Mouse (Mus musculus) hindbrain, embryonic 14.5 days (tissue): ENCODE measurements around the gene Fam173b. TPM values are rescaled to one million over a fixed set of nuclear protein-coding genes. Genes with fewer than 3 reads are reported as not detected.

Experiments used
- ATAC-seq: fragments of 200-750 bp; cut with Nextera tagmentation; 2 replicates; pipeline ENCODE4 v1.8.0; 2017; ENCODE audit warnings: moderate number of reproducible peaks, mild to moderate bottlenecking, moderate TSS enrichment, moderate library complexity; ENCODE audit not compliant: low FRiP score
- DNase-seq: peaks from one replicate; pipeline ENCODE4 v3.0.0-alpha.2; 2015; ENCODE audit warnings: low spot score
- H3K27ac ChIP-seq: fragments of 300-500 bp; sonication (generic); 2 replicates; pipeline ENCODE4 v1.5.1; 2014; ENCODE audit warnings: mild to moderate bottlenecking, moderate library complexity
- H3K27me3 ChIP-seq: fragments of 300-500 bp; sonication (generic); 2 replicates; pipeline ENCODE4 v1.6.1; 2014; ENCODE audit warnings: mild to moderate bottlenecking, low read length, mixed read lengths; ENCODE audit not compliant: control insufficient read depth, insufficient read depth
- H3K36me3 ChIP-seq: fragments of 300-500 bp; sonication (generic); replicated peaks from 2 replicates; pipeline ENCODE4 v1.6.1; 2014; ENCODE audit not compliant: control insufficient read depth, insufficient read depth
- H3K4me1 ChIP-seq: fragments of 300-500 bp; sonication (generic); replicated peaks from 2 replicates; pipeline ENCODE4 v1.6.1; 2014; ENCODE audit warnings: antibody characterized with exemption, low read length, mixed read lengths; ENCODE audit not compliant: control insufficient read depth, insufficient read depth
- H3K4me2 ChIP-seq: fragments of 300-500 bp; sonication (generic); replicated peaks from 2 replicates; pipeline ENCODE4 v1.6.1; 2014; ENCODE audit warnings: mild to moderate bottlenecking, moderate library complexity
- H3K4me3 ChIP-seq: fragments of 300-500 bp; sonication (generic); replicated peaks from 2 replicates; pipeline ENCODE4 v1.5.1; 2014; ENCODE audit warnings: mild to moderate bottlenecking, low read length
- H3K9ac ChIP-seq: fragments of 300-500 bp; sonication (generic); 2 replicates; pipeline ENCODE4 v1.6.1; 2014
- H3K9me3 ChIP-seq: fragments of 300-500 bp; sonication (generic); 2 replicates; pipeline ENCODE4 v1.6.1; 2016; ENCODE audit warnings: low read length; ENCODE audit not compliant: control insufficient read depth
- WGBS: fragments of 180-500 bp; shearing (Covaris S2); extraction: QIAGEN DNeasy Blood & Tissue Kit; methylation state at CpG from one replicate; pipeline ENCODE4 v1.1.7; 2014; 5-methylcytosine and 5-hydroxymethylcytosine counted together
- polyA plus RNA-seq: library from polyadenylated mRNA; unstranded; fragments of >200 nt; fragmentation: Nextera tagmentation; extraction: Ambion mirVana; gene quantifications from 2 replicates; pipeline ENCODE4 v1.2.1, GENCODE M21; 2014

The Fam173b gene
- polyA plus RNA-seq, 1 experiment from 2014 or later, result 10.5 TPM

GRCm38 (mm10) chr15:31585238-31585637 lies 16.4 kb upstream of the Fam173b start:
- Histone ChIP-seq H3K27ac (no peak overlapping the region), H3K4me2 (no peak overlapping the region), H3K4me1 (no peaks in the 10 kb centered on the region), H3K27me3 (no peaks in the 10 kb centered on the region), H3K36me3 (peaks cover 15% of the 10 kb centered on the region), H3K4me3 (no peak overlapping the region), H3K9ac (no peak overlapping the region), H3K9me3 (no peaks in the 10 kb centered on the region)
- ATAC-seq (no peak), DNase-seq (no peak)
- WGBS, result 84% methylated on average over 7 of the region's 7 CpGs

DNA sequence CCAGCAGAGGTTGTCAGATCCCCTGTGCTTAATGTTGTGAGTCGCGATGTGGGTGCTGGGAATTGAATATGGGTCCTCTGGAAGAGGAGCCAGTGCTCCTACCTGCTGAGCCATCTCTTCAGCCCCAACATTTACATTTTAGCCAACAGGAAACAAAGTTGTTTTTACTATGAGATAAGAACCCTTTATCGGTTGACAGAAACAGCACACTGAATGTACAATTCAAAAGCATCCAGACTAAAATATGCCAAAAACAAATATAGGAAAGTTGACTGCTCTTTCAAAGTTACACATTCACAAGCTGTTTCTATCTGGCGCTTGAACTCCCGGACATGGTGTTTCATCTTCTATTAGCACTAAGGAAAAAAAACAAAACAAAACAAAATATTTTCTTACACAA lies 15.6 kb upstream of the Fam173b start:
- H3K9me3 ChIP-seq, result no peaks in the 10 kb centered on the region
- 91% methylated on average over 5 of the region's 5 CpGs for WGBS

GRCm38 (mm10) chr15:31586519-31586918 lies 15.1 kb upstream of the Fam173b start:
- H3K4me2 ChIP-seq, result no peak overlapping the region
- peaks cover 28% of the 10 kb centered on the region for H3K36me3 ChIP-seq
- no peaks in the 10 kb centered on the region for H3K9me3 ChIP-seq
- DNase-seq (peak; percentile 94), ATAC-seq (peak; percentile 67)
- H3K4me1 ChIP-seq, result no peaks in the 10 kb centered on the region
- H3K27me3 ChIP-seq, result no peaks in the 10 kb centered on the region
- no peak overlapping the region for H3K4me3 ChIP-seq
- H3K27ac ChIP-seq, result no peak overlapping the region
- no peak overlapping the region for H3K9ac ChIP-seq
- WGBS, result 6% methylated on average over 4 of the region's 4 CpGs

More for the DNA sequence above, 15.6 kb upstream of the Fam173b start:
- Histone ChIP-seq H3K4me1 (no peaks in the 10 kb centered on the region), H3K36me3 (peaks cover 23% of the 10 kb centered on the region), H3K9ac (no peak overlapping the region), H3K27ac (no peak overlapping the region), H3K4me2 (no peak overlapping the region), H3K4me3 (no peak overlapping the region), H3K27me3 (no peaks in the 10 kb centered on the region)
- ATAC-seq (no peak), DNase-seq (no peak)

GRCm38 (mm10) chr15:31587789-31588188 lies 13.9 kb upstream of the Fam173b start:
- no peak for DNase-seq
- Histone ChIP-seq H3K4me3 (no peak overlapping the region), H3K36me3 (peaks cover 40% of the 10 kb centered on the region), H3K4me1 (no peaks in the 10 kb centered on the region), H3K27ac (no peak overlapping the region), H3K4me2 (no peak overlapping the region), H3K9me3 (no peaks in the 10 kb centered on the region), H3K27me3 (no peaks in the 10 kb centered on the region), H3K9ac (no peak overlapping the region)
- WGBS, result 83% methylated on average over 2 of the region's 2 CpGs
- no peak; the same call in 1 of the 2 replicates for ATAC-seq

DNA sequence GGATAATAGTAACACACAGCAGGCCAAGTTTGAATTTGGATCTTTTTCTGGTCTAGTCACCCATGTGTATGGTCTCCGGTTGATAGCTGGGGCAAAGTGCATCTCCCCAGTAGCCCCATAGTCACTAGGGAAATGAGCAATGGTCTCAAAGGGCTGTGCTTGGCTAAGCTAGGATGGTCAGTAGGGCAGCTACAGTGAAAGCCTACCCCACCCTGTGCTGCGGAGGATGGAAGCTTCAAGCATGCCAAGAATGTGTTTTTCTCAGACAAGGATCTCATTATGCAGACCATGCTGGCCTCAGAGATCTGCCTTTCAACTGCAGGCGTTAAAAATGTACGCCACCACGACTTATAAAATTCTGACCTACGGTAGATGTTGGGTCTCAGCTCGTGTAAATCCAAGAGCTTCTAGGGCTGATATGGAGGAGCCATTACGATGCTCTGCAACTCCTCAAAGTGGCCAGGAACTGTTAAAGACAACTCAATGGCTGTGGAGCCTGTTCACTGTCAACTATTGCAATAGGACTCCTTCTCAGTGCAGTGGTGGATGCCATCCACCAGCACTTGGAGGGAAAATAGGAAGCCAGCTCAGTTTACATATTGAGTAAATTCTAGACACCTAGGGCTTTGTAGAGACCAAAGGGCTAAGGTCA lies 12.5 kb upstream of the Fam173b start:
- DNase-seq (no peak), ATAC-seq (no peak)
- H3K36me3 ChIP-seq, result peaks cover 54% of the 10 kb centered on the region
- no peak overlapping the region for H3K4me2 ChIP-seq
- no peak overlapping the region for H3K4me3 ChIP-seq
- 65% methylated on average over 8 of the region's 8 CpGs for WGBS
- H3K27me3 ChIP-seq, result no peaks in the 10 kb centered on the region
- H3K9me3 ChIP-seq, result no peaks in the 10 kb centered on the region
- no peaks in the 10 kb centered on the region for H3K4me1 ChIP-seq
- H3K9ac ChIP-seq, result no peak overlapping the region
- no peak overlapping the region for H3K27ac ChIP-seq

GRCm38 (mm10) chr15:31590176-31590575 lies 11.5 kb upstream of the Fam173b start:
- ATAC-seq, result no peak
- WGBS, result 93% methylated on average over 5 of the region's 5 CpGs

GRCm38 (mm10) chr15:31592531-31592930 lies 9.1 kb upstream of the Fam173b start:
- 89% methylated on average over 8 of the region's 8 CpGs for WGBS
- Histone ChIP-seq H3K36me3 (peaks cover 86% of the 10 kb centered on the region), H3K27ac (no peak overlapping the region), H3K9me3 (no peaks in the 10 kb centered on the region), H3K4me1 (no peaks in the 10 kb centered on the region), H3K4me2 (no peak overlapping the region), H3K4me3 (no peak overlapping the region), H3K27me3 (no peaks in the 10 kb centered on the region), H3K9ac (no peak overlapping the region)
- DNase-seq, result no peak
- ATAC-seq, result no peak

More at GRCm38 (mm10) chr15:31590176-31590575, 11.5 kb upstream of the Fam173b start:
- no peak overlapping the region for H3K27ac ChIP-seq
- no peak overlapping the region for H3K4me3 ChIP-seq
- no peak overlapping the region for H3K4me2 ChIP-seq
- H3K9me3 ChIP-seq, result no peaks in the 10 kb centered on the region
- H3K9ac ChIP-seq, result no peak overlapping the region
- no peaks in the 10 kb centered on the region for H3K27me3 ChIP-seq
- no peak for DNase-seq
- peaks cover 64% of the 10 kb centered on the region for H3K36me3 ChIP-seq
- H3K4me1 ChIP-seq, result no peaks in the 10 kb centered on the region

GRCm38 (mm10) chr15:31594260-31594659 lies 7.4 kb upstream of the Fam173b start:
- no peak overlapping the region for H3K4me3 ChIP-seq
- no peak overlapping the region for H3K4me2 ChIP-seq
- H3K4me1 ChIP-seq, result peaks cover 5% of the 10 kb centered on the region
- H3K27me3 ChIP-seq, result no peaks in the 10 kb centered on the region
- DNase-seq (no peak), ATAC-seq (no peak)
- H3K36me3 ChIP-seq, result peaks cover 86% of the 10 kb centered on the region
- no peak overlapping the region for H3K9ac ChIP-seq
- no peaks in the 10 kb centered on the region for H3K9me3 ChIP-seq
- H3K27ac ChIP-seq, result no peak overlapping the region
- WGBS, result 92% methylated on average over 14 of the region's 14 CpGs

DNA sequence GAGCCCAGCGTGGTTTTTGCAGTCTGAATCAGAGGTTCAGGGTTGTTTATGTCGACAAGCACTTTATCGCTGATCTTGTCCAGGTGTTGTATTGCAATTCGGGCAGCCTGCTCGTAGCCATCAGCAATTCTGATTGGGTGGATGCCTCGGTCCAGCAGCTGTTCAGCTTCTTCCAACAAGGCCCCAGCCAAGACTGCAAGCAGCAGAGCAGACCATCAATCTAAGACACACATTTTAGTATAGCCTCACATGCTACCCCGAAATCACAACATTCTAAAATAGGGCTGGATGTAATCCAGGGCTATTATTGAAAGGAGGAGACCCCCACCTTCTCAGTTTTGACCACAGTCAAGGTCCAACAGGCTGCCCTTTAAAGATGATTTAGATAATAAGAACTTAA lies 6.0 kb upstream of the Fam173b start:
- Histone ChIP-seq H3K4me1 (peaks cover 18% of the 10 kb centered on the region), H3K4me2 (no peak overlapping the region), H3K27ac (no peak overlapping the region), H3K9ac (no peak overlapping the region), H3K9me3 (no peaks in the 10 kb centered on the region), H3K27me3 (no peaks in the 10 kb centered on the region), H3K36me3 (peaks cover 72% of the 10 kb centered on the region), H3K4me3 (no peak overlapping the region)
- WGBS, result 91% methylated on average over 7 of the region's 7 CpGs
- DNase-seq, result no peak
- ATAC-seq, result no peak

DNA sequence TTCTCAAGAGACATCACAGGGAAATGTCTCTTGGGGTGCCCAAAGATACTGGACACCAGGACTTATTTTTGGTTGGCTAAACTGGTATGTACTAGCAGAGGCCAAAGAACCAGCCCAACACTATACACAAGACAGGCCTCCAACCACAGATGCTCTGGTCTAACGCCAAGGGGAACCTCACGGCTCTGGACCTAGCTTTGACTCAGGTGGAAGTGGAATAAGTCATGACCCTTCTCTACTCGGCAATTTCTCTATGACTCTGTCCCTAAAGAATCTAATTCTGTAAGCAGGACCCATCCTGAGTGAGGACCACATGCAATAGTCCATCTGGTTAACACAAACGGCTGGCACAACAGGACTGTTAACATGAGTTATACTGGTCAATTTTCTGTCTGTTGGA lies 1.8 kb upstream of the Fam173b start:
- H3K9me3 ChIP-seq, result no peaks in the 10 kb centered on the region
- H3K27ac ChIP-seq, result no peak overlapping the region
- peaks cover 22% of the 10 kb centered on the region for H3K4me1 ChIP-seq
- 77% methylated on average over 4 of the region's 4 CpGs for WGBS
- ATAC-seq, result no peak
- peaks cover 31% of the 10 kb centered on the region for H3K36me3 ChIP-seq
- H3K4me3 ChIP-seq, result peak overlapping the region; percentile 75; the same call in 1 of the 2 replicates
- peak overlapping the region; percentile 75 for H3K4me2 ChIP-seq
- no peak for DNase-seq
- H3K9ac ChIP-seq, result no peak overlapping the region; the same call in 1 of the 2 replicates
- H3K27me3 ChIP-seq, result no peaks in the 10 kb centered on the region
